Mouse (Mus musculus): ENCODE measurements at regions not wholly inside any gene's neighbourhood (a gene's known extent, or its start where the extent isn't known, plus 50 kb on each side); places are given as distances from the start of the nearest gene placed in this dataset.

- TF ChIP-seq CTCF (IDR thresholded peaks at IDR 0.05; ENCODE audit: low read depth) (no peak), EP300 (IDR thresholded peaks at IDR 0.05; ENCODE audit: low read depth) (no peak)
- ATAC-seq (no peak), DNase-seq (no peak)
- Histone ChIP-seq H3K27me3 (ENCODE audit: insufficient read depth, low read length) (no peaks in the 10 kb centered on the region), H3K9ac (replicated peaks) (no peak overlapping the region), H3K9me3 (ENCODE audit: low read length) (peaks cover 4% of the 10 kb centered on the region; the same call in 1 of the 2 replicates), H3K4me2 (ENCODE audit: low read depth, low read length) (no peak overlapping the region), H3K36me3 (replicated peaks; ENCODE audit: insufficient read depth, low read length) (no peaks in the 10 kb centered on the region), H3K4me1 (ENCODE audit: insufficient read depth) (no peaks in the 10 kb centered on the region), H3K27ac (ENCODE audit: low read depth) (no peak overlapping the region), H3K4me3 (ENCODE audit: low read depth, low read length) (no peak overlapping the region)
- WGBS (ENCODE audit: insufficient replicate concordance) = 81% methylated on average over 8 of the region's 8 CpGs
Measured at GRCm38 (mm10) chr2:166508656-166509420, 204.8 kb downstream of the Prex1 start.

- H3K36me3 ChIP-seq (replicated peaks; ENCODE audit: insufficient read depth, low read length) = no peaks in the 10 kb centered on the region
- H3K4me1 ChIP-seq (ENCODE audit: insufficient read depth) = no peaks in the 10 kb centered on the region
- H3K9me3 ChIP-seq (ENCODE audit: low read length) = peaks cover 4% of the 10 kb centered on the region; the same call in 1 of the 2 replicates
- no peak overlapping the region for H3K27ac ChIP-seq (ENCODE audit: low read depth)
- H3K4me2 ChIP-seq (ENCODE audit: low read depth, low read length) = no peak overlapping the region
- 52% methylated on average over 9 of the region's 9 CpGs for WGBS (ENCODE audit: insufficient replicate concordance)
- no peak for TF ChIP-seq CTCF (IDR thresholded peaks at IDR 0.05; ENCODE audit: low read depth)
- no peaks in the 10 kb centered on the region for H3K27me3 ChIP-seq (ENCODE audit: insufficient read depth, low read length)
- no peak overlapping the region for H3K4me3 ChIP-seq (ENCODE audit: low read depth, low read length)
- DNase-seq (no peak), ATAC-seq (no peak)
- H3K9ac ChIP-seq (replicated peaks) = no peak overlapping the region
Measured at GRCm38 (mm10) chr2:166505309-166505708, 208.3 kb downstream of the Prex1 start.

GRCm38 (mm10) chr2:166503666-166504065, 210.0 kb downstream of the Prex1 start:
- ATAC-seq (no peak), DNase-seq (no peak)
- no peak overlapping the region for H3K4me3 ChIP-seq (ENCODE audit: low read depth, low read length)
- H3K9me3 ChIP-seq (ENCODE audit: low read length) = no peaks in the 10 kb centered on the region
- no peaks in the 10 kb centered on the region for H3K4me1 ChIP-seq (ENCODE audit: insufficient read depth)
- WGBS (ENCODE audit: insufficient replicate concordance) = 85% methylated on average over 6 of the region's 6 CpGs
- H3K27ac ChIP-seq (ENCODE audit: low read depth) = no peak overlapping the region
- no peak overlapping the region for H3K4me2 ChIP-seq (ENCODE audit: low read depth, low read length)
- no peaks in the 10 kb centered on the region for H3K36me3 ChIP-seq (replicated peaks; ENCODE audit: insufficient read depth, low read length)
- no peak for TF ChIP-seq CTCF (IDR thresholded peaks at IDR 0.05; ENCODE audit: low read depth)
- no peak for TF ChIP-seq EP300 (IDR thresholded peaks at IDR 0.05; ENCODE audit: low read depth)
- no peak overlapping the region for H3K9ac ChIP-seq (replicated peaks)
- H3K27me3 ChIP-seq (ENCODE audit: insufficient read depth, low read length) = no peaks in the 10 kb centered on the region

- ATAC-seq = peak; percentile 38; the same call in 1 of the 2 replicates
- TF ChIP-seq EP300 (IDR thresholded peaks at IDR 0.05; ENCODE audit: low read depth) (no peak), CTCF (IDR thresholded peaks at IDR 0.05; ENCODE audit: low read depth) (no peak)
- no peak for DNase-seq
- Histone ChIP-seq H3K36me3 (replicated peaks; ENCODE audit: insufficient read depth, low read length) (no peaks in the 10 kb centered on the region), H3K9ac (replicated peaks) (no peak overlapping the region), H3K27ac (ENCODE audit: low read depth) (no peak overlapping the region), H3K4me1 (ENCODE audit: insufficient read depth) (0 out of 2 replicates have a peak, but pooled peaks cover 7% of the 10 kb centered on the region), H3K9me3 (ENCODE audit: low read length) (no peaks in the 10 kb centered on the region), H3K4me2 (ENCODE audit: low read depth, low read length) (no peak overlapping the region), H3K27me3 (ENCODE audit: insufficient read depth, low read length) (no peaks in the 10 kb centered on the region), H3K4me3 (ENCODE audit: low read depth, low read length) (no peak overlapping the region)
- WGBS (ENCODE audit: insufficient replicate concordance) = 66% methylated on average over 12 of the region's 12 CpGs
Measured at GRCm38 (mm10) chr2:166492895-166493294, 220.7 kb downstream of the Prex1 start.

GRCm38 (mm10) chr2:166492421-166492820, 221.2 kb downstream of the Prex1 start:
- WGBS (ENCODE audit: insufficient replicate concordance) = 63% methylated on average over 12 of the region's 12 CpGs
- TF ChIP-seq EP300 (IDR thresholded peaks at IDR 0.05; ENCODE audit: low read depth) (no peak), CTCF (IDR thresholded peaks at IDR 0.05; ENCODE audit: low read depth) (no peak)
- no peaks in the 10 kb centered on the region for H3K36me3 ChIP-seq (replicated peaks; ENCODE audit: insufficient read depth, low read length)
- no peaks in the 10 kb centered on the region for H3K9me3 ChIP-seq (ENCODE audit: low read length)
- no peak overlapping the region for H3K9ac ChIP-seq (replicated peaks)
- H3K4me3 ChIP-seq (ENCODE audit: low read depth, low read length) = no peak overlapping the region
- no peaks in the 10 kb centered on the region for H3K27me3 ChIP-seq (ENCODE audit: insufficient read depth, low read length)
- 0 out of 2 replicates have a peak, but pooled peaks cover 7% of the 10 kb centered on the region for H3K4me1 ChIP-seq (ENCODE audit: insufficient read depth)
- DNase-seq = no peak
- H3K4me2 ChIP-seq (ENCODE audit: low read depth, low read length) = no peak overlapping the region
- no peak overlapping the region for H3K27ac ChIP-seq (ENCODE audit: low read depth)
- ATAC-seq = no peak

GRCm38 (mm10) chr2:166491861-166492260, 221.8 kb downstream of the Prex1 start:
- ATAC-seq (no peak), DNase-seq (peak; percentile 28)
- H3K4me2 ChIP-seq (ENCODE audit: low read depth, low read length) = no peak overlapping the region
- no peaks in the 10 kb centered on the region for H3K27me3 ChIP-seq (ENCODE audit: insufficient read depth, low read length)
- no peak overlapping the region for H3K27ac ChIP-seq (ENCODE audit: low read depth)
- no peaks in the 10 kb centered on the region for H3K9me3 ChIP-seq (ENCODE audit: low read length)
- 0 out of 2 replicates have a peak, but pooled peaks have one; percentile 3 for TF ChIP-seq CTCF (IDR thresholded peaks at IDR 0.05; ENCODE audit: low read depth)
- TF ChIP-seq EP300 (IDR thresholded peaks at IDR 0.05; ENCODE audit: low read depth) = no peak
- WGBS (ENCODE audit: insufficient replicate concordance) = 28% methylated on average over 6 of the region's 6 CpGs
- H3K4me1 ChIP-seq (ENCODE audit: insufficient read depth) = 0 out of 2 replicates have a peak, but pooled peaks cover 7% of the 10 kb centered on the region
- no peak overlapping the region for H3K4me3 ChIP-seq (ENCODE audit: low read depth, low read length)
- no peaks in the 10 kb centered on the region for H3K36me3 ChIP-seq (replicated peaks; ENCODE audit: insufficient read depth, low read length)
- H3K9ac ChIP-seq (replicated peaks) = no peak overlapping the region

All from liver, postnatal 0 days (tissue).